Mouse (Mus musculus): ENCODE measurements around the gene Cep135.

DNA sequence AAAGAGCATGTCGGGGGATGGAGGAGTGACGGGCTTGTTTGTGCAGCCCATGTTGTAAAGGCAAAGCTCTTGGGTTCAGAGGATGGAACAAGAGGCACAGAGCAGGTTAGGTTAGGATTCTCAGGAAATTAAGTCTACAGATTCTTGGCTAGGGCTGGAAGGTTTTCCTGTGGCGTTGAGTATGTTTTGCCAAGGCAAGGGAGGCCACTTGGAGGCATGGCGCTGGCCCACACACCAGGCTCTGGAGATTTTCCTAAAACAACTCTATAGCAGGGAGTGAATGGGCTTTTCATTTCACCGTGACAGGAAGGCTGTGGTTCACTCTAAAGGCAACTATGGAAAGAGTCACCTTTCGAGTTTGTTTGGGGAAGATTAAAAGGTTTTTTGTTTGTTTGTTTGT lies 100.1 kb downstream of the Cep135 start:
- TF ChIP-seq CTCF (conservative IDR thresholded peaks at IDR 0.05; ENCODE audit: low read length) (no peak), POU5F1 (IDR thresholded peaks at IDR 0.05; ENCODE audit: borderline replicate concordance, low read length) (no peak)

Measured in E14TG2a.4 (cell line).